Mouse (Mus musculus) gastrocnemius, adult 8-10 months (tissue): ENCODE data around the gene Sytl1. TPM values are rescaled to one million over a fixed set of nuclear protein-coding genes. Genes with fewer than 3 reads are reported as not detected.
A peak's percentile ranks its signal among the peaks of the same experiment; 100 is the strongest.

Experiments
- DNase-seq, 2 experiments: peaks; one replicate each; pipeline ENCODE4 v3.0.0; 2022; ENCODE audit warnings: low spot score in 2 of 2
- total RNA-seq, 4 experiments: library from RNA; stranded (reverse); gene quantifications; 2 replicates each; pipeline ENCODE4 v1.2.4; 2022

Gene Sytl1
- total RNA-seq, 4 experiments from 2014 or later: 0.12 TPM; not detected in 3

DNA sequence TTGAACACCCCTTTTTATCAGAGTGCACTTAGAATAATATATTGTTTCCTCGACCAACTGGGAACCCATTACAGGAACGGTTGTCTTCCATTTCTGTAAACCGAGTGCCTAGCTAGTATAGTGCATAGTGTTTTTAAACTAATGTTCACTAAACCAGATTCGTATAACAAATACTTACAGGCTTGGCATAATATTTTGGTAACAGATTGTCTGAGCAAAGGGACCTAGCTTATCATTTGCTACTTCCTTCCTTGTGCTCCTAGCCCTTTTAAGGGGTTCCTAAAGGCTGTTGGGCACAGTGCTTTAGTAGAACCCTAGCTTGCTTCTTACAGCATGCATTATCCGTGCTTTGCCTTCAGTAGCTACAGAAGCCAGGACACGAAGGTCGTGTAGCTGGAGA, 18.6 kb upstream of the Sytl1 start:
- no peak for DNase-seq

DNA sequence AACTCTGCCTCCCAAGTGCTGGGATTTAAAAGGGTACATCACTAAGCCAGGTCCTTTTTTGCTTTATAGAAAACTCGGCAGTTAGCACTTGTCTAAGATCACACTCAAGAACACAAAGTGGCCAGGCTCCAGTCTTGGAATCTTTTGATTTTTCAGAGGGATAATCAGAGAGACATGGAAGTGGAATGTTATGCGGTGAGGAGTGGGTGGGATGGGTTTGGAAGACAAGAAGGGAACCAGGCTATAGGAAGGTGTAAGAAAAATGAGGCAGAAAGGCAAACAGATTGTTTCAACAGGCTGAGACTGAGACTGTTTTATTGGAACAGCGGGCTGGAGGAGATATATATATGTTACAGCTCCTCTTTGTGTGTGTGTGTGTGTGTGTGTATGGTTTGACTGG, 15.6 kb upstream of the Sytl1 start:
- no peak for DNase-seq

DNA sequence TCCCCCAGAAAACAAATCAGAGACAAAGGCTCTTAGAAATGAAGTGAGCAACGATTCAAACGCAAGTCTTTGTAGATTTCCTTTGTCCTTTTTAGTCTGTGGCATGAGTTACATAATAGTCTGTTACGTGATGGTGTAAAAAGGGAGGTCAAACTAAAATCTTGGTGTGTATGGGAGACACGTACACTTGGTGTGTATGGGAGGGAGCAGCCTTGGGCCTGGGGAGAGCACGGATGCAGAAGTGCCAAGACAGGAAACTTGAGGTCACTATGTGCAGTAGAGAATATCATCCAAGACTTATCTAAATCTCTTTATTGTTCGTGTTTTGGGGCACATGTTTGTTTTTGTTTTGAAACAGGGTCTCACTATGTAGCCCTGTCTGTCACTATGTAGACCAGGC, 15.2 kb upstream of the Sytl1 start:
- DNase-seq: no peak

DNA sequence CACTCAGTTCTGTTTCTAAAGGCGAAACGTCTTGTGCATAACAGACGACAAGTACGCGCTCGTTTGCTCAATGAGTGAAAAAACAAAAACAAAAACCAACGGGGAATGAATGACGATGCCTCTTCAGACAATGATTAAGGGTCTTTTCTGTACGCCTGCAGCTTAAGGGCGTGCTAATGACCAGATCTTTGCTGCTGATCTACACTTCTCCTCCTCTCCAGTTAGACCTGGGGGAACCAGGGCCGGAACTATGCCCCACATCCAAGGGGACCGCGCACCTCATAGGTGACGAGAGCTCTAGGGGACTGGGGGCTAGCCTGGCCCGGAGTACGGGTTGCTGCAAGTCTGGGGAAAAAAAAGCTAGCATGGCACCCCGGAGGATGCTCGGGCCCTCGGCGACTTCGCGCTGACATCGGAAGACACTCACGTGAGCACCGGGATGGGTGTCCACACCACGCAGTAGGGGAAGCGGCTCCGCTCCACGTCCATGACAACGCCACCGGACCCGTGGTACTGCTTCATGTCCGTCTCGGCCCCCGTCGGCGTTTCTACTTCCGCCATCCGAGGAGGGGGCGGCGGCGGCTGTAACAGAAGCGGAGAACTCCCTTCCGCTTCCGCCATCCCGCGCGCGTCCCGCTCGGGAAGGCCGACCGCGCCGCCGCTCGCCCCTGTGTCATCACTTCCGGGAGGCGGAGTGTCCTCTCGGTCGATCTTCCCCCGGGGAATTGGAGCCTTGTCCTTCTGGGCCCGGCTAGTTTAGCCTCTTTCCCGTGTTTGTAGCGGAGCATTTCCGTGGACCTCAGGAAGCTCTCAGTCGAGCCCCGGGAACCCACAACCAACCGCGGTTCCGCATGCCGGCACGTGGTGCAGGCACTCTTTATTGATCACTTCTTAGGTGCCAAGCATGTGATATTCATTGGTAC, 14.5 kb upstream of the Sytl1 start, which contains the start of gene Tmem222:
Gene Tmem222 (minus strand): TSS at position 689 of the 923 bp plus-strand sequence.
- peak; percentile 92 to 93 for DNase-seq

DNA sequence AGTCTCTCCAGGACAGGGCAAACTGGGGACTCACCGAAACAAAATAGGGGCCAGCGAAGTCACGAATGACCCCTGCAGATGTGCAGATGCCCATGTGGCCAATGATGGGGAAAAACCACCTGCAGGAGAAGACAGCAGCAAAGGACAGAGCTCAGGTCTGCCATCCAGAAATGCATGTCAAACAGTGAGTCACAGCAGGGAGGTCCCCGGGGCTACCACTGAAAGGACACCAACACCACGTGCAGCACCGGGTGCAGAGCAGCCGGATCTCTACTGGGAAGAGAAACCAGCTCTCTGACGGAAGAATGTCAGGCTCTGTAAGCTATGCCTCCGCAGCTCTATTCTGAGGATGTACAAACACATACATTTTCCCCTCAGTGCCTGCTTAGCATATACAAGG, 8.0 kb upstream of the Sytl1 start:
- DNase-seq: no peak

DNA sequence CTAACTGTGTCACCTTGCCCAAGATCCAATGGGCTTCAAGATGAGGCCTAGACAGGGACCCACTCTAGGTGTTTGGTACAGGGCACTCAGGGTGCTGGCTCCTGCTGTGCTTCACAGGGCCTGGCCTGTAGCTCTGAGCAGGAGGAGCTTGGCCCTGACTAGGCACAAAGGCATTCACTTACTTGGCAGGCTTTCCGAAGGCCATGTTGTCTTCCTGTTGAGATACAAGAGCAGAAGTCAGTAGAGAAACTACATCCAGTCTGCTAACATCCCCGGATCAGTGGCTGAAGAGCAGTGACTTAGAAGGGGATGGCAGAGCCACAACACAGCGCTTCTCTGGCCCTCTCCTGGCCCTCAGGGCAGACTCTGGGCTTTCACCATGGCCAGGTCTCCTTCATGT, 6.7 kb upstream of the Sytl1 start:
- no peak for DNase-seq

DNA sequence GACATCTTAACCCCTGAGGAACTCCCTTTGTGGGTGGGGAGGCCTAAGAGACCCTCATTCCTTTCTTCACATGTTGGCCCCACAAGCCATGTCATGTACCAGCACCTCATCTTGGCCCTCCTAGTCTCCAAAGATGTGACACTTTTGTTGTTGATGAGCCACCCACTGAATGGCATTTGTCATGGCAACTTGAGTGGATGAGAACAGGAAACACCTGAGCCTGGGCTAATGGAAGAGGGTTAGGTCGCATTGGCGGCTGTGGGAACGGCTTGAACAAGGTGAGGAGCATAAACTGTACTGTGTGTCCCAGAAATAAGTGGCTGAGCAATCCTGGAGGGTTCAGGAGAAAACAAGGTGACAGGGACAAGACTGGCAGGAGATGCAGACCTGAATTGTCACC, 6.0 kb upstream of the Sytl1 start:
- DNase-seq: no peak

DNA sequence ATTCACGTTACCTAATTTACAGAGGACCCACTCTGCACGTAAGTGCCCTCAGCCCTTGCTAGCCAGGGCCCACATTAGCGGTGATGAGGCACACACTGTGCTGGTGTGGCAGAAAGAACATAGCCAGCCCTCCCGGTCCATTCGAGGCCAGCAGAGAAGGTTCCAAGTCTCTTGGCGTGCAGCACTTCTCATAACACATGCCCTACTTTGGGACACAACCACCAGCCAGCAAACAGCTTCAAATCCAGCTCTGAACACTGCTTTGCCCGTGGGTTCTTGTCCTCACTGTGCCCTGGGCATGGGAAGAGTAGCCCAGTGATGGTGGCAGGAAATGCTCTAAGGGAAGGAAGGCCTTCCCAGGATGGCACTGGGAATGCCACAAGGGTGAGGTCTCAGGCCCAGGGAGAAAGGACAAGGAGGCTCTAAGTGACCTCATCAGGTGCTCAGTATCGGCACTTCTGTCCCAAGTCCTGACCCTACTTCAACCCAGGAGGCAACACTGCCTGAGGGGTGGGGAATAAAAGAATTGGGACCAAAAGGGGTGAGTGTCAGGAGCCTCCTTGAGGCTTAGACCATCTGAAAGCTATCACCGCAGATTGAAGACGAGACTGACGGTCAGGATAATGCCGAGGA, 3.5 kb upstream of the Sytl1 start:
- DNase-seq: peak in 1 of 2 experiments; percentile 42

DNA sequence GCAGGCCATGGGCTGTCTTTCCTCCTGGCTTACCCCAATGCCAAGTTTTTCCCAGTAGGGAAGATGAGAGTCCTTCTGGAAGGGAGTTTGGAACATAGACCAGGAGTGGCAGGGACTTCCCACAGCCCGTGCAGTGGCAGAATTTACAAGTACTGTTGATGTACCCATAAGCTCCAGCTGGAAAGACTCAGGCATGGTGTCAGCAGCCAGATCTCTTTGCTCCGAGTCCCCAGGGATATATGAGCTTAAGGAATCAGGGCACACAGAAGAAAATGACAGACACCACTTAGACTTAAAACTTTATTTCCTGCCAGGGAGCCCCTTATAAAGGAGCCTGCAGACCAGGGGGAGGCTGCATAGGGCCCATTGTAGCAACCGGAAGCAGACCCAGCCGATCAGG, 2.8 kb upstream of the Sytl1 start:
- no peak for DNase-seq

DNA sequence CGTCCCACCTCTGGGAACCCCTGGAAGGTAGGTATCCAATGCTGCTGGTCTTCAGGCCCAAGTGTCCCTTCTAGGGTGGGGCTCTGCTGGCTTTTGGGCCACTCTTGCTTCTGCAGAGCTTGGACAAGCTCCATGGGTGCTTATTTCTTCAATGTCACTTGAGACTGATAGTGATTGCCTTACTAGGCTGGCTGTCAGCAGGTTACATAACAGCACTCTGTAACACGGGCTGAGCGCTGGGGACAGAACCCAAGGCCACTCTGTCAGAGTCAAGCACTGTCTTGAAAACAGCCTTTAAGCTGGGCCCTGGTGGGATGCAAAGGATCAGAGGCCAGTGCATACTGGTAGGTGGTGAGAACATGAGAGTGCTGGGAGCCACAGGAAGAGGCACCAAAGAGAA, 2.4 kb upstream of the Sytl1 start:
- DNase-seq: no peak

DNA sequence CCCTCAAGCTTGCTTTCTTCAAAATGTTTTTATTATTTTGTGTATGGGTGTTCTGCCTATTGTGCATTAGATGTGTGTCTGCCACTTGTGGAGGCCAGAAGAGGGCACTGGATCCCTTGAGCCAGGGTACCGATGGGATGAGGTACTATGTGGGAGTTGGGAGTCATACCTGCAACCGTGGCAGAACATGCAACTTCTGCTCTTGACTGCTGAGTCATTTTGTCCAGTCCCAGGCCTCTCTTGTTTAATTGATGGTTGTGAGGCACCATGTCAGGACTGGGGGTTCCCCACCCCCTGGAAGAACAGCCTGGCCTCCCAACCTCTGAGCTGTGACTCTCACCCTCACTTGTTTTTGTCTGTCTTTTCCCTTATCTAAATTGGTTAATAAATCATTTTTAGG, 1.6 kb upstream of the Sytl1 start:
- no peak for DNase-seq

DNA sequence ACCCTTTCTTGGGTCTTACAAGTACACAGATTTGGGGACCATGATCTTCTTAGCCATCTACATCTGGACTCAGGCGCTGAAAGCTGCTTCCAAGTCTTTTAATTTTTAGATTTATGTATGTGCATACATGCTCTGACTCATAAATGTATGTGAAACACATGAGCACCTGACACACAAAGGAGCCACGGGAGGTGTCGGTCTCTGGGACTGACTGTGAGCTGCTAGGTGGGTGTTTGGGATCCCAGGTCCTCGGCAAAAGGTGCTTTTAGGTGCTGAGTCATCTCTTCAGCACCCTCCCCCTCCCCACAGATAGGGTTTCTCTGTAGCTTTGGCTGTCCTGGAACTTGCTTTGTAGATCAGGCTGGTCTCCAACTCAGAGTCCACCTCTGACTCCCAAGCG, 843 bp upstream of the Sytl1 start:
- no peak for DNase-seq

DNA sequence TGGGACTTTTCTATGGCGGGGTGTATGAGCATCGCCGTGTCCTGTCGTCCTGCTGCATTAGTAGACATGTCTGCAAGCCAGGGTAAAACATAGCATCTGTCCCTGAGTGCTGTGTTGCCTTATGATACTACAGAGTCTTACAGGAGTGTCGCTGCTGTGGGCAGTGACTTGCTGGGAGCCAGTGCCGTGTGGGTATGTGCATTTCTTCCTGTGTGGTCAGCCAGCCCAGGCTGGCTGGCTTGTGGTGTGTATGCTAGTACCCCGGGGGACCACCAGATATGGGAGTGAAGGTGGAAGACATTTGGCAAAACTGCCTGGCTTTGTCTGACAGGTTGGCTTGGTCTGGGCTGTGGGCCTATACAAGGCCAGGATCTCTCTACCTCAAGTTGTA, 543 bp downstream of the Sytl1 start:
- DNase-seq: no peak

DNA sequence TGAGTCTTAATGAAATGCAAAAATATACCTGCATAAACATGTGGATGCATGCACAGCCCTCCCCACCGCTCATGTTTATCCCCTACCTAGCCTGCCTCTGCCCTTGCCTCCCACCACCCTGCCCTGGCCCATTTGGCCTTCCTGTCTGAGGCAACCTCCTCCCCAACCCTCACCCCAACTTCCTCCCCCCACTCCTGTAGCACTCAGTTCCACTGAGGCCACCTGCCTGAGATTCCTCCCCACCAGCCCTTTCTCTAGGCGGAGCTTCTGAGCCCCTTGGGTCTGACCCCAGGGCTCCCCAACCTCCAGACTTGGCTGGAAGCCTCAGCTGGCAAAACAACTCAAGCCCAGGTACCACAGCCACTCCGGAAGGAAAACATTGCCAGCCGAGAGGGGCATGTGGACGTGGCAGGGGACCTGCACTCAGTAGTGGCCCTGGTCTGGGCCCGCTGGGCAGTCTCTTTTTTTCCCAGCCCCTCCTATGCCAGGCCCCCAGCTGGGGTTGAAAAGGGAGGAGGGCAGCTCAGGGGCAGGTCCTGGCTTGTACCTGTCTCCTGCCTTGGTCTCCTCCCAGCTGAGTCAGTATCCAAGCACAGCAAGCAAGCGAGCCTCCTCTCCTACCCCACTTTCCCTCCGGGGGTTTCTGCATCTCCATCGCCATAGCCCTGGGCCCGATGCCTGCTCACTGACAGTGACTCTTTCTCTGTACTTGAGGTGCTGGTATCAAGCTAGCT, 1.1 kb downstream of the Sytl1 start:
- DNase-seq: no peak

DNA sequence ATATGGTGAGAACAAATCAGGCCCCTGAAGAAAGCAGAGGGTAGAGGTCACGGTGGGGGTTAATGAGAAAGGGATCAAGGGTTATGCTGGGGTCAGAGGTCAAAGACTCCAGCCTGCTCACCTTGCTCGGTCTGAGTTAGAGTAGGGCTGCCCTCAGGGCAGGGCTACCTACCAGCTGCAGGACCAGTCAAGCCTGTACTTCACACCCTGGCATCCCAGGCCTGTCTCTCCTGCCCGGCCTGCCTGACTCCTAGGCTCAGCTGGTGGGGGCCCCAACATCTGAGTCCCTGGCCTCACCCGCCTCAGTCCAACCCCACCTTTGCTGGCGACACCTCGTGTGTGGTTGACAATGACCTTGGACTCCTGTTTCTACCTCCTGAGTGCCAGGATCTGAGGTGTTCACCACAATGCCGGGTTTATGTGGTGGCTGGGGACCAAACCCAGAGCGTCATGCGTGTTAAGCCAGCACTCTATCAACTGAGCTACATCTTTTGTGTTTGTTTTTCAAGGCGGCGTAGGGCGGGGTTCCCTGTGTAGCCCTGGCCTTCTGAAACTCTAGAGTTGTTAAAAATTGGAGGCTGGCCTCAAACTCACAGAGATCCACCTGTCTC, 5.0 kb downstream of the Sytl1 start:
- DNase-seq: no peak

DNA sequence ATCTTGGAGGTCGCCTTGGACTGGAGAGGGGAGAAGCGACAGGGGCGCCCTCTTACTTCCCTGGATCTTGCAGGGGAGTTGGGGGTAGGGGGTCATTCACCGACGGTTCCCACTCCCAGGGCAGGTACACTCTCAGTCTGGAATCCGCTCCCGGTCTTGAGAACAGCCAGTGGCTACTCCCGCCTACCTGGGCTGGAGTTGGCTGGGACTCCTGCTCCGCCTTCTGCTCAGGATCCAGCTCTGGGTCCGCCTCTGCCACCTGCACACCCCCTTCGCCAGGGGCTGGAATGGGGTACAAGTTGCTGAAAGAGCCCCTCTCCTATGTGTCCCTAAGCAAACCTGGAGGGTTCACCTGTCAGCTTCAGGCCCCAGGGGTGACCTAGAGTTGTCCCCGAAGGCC, 5.7 kb downstream of the Sytl1 start:
- no peak for DNase-seq

DNA sequence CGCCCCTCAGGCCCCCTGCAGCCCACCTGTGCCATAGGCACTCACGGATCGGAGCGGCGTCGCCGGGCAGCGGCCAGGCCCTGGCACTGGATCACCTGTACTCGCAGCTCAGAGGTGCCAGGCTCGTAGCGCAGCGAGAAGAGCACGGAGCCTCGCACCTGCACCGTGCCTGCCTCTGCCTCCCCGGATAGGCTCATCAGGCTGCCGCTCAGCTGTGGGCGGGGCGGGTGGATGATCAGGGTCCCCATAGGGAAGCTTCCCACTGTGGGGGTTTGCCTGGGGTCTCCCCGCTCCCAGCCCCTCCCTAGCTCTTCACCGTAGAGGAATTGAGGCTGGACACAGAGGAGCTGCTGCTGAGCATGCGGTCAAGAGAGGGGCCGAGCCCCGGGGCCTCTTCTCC, 6.1 kb downstream of the Sytl1 start:
- no peak for DNase-seq

DNA sequence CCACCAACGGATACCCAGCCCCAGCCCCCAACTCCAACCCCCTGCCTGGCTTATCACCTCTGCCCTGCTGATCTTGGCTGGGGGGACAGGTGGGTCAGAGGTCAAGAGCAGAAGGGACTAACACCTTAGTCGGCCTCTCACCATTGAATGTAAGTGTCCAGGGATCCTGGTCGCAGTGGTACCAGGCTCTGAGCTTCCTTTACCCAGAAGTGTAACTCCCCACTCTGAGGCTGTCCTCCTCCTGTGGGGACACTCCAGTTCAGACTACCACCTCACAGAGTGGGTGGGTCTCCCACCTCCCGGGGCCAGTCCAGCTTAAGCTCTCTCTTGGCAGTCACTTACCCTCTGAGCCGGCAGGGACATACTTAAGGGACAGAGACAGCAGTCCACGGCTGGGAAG, 7.5 kb downstream of the Sytl1 start:
- no peak for DNase-seq

DNA sequence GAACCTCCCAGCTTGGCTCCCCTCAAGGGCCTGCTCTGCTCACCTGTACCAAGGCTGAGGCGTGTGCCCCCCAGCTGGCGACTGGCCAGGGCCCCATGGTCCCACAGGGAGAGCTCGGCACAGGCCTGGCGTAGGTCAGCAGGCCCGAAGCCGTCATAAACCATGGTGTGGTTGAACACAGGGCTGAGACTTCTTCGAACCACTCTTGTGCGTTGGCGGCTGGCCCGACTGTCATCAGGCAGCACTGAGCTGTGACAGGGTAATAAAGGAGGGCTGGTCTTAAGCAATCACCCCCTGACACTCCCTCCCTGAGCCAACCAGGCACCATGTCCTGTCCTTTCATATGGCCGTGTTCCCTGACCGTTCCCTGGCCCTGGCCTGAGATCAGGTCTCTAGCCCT, 9.5 kb downstream of the Sytl1 start:
- DNase-seq: no peak

DNA sequence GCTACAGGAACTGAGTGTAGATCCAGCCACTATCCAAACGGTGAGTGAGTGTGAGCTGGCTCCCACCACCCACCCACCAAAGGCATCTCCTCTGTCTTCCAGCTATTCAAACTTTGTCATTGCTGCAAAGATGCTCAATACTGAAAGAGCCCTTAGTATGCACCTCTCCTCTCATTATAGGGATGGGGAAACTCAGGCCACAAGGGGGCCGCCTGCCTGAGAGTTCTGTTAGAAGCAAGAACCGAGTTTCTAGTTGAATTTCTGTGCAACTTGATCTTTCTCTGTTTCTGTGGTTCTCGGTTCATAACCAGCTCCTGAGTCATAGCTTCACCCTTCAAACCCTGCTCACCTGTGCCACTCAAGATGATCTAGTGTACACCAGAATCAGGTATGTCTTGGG, 10.8 kb downstream of the Sytl1 start:
- DNase-seq: no peak

DNA sequence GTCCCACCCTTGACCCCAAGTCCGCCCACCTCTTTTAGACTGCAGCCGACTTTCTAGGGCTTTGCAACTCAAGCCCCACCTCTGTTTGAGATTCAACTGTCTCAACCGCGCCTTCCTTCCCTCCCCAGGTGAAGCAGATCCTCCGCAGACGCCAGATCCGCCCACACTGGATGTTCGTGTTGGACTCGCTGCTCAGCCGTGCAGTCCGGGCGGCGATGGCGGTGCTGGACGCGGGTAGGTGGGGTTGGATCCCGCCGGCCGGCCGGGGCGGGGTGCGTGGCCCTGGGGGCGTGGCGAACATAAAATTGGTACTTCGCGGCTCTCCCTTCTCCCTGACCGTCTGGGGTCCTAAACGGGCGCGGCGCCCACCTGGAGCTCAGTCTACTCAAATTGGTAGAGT, 11.7 kb downstream of the Sytl1 start:
- DNase-seq: no peak

DNA sequence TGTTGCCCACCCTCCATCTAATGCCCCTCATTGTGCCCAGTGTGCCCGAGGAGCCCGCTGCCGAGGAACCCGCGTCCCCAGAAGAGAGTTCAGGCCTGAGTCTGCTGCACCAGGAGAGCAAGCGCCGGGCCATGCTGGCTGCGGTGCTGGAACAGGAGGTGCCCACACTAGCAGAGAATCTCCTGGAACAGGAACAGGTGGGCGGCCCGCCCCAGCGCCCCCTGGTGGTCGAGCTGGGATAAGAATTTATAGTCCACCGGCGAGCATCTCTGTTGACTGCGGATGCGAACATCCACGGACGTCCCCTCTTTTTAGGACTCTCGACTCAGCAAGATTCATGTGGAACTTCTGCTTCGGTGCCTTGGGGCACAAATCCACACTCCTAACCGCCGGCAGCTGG, 12.3 kb downstream of the Sytl1 start:
- DNase-seq: peak; percentile 73 to 79
